Mouse (Mus musculus) spleen, adult 18-20 months (tissue): ENCODE measurements around the gene Vmn2r39.
"Not testable (repeated sequence)": the region's sequence is repeated elsewhere in the genome, so short reads cannot be mapped to it uniquely, and the experiment has no call there.

ENCODE experiments used
- DNase-seq, 2 experiments: peaks; one replicate each; pipeline ENCODE4 v3.0.0; 2022; ENCODE audit warnings: mixed read lengths in 2 of 2

Gene Vmn2r39

GRCm38 (mm10) chr7:9030698-9031097 is at the start of gene Vmn2r39:
TSS of gene Vmn2r39 (minus strand) at chr7:9030798.
- DNase-seq, result not testable (repeated sequence)

GRCm38 (mm10) chr7:9065353-9065752 is 34.8 kb upstream of the Vmn2r39 start:
- DNase-seq, result not testable (repeated sequence)
